Mouse (Mus musculus) layer of hippocampus, postnatal 10 days (tissue): ENCODE measurements around the gene Ttc7. TPM values are rescaled to one million over a fixed set of nuclear protein-coding genes. Genes with fewer than 3 reads are reported as not detected.

Experiments used
- DNase-seq, 2 experiments: peaks; one replicate each; pipeline ENCODE4 v3.0.0; 2021; ENCODE audit warnings: low spot score in 2 of 2
- total RNA-seq, 2 experiments: library from RNA; stranded (reverse); gene quantifications; 2 replicates each; pipeline ENCODE4 v1.2.3; 2021

Ttc7 gene
- total RNA-seq, 2 experiments from 2014 or later, result 6.4 to 7.1 TPM

DNA sequence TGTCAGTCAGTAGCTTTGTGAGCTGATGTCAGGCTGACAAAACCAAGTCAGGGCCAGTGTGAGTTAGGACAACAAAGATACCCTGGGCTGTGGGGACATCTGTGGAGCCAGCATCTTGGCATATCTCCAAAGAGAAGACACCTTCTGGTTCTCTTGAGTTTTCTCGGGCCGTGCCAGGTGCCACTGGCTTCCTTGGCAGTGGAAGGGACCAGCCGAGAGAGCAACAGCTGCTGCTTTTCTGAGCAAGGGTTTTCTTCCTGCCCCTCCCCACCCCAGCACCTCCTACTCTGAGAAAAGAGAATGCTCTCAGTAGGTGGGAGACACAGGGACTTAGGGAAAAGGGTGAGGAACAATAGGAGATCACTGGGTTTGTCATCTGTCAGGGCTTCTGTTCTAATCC, 78.4 kb downstream of the Ttc7 start:
- DNase-seq, result no peak

DNA sequence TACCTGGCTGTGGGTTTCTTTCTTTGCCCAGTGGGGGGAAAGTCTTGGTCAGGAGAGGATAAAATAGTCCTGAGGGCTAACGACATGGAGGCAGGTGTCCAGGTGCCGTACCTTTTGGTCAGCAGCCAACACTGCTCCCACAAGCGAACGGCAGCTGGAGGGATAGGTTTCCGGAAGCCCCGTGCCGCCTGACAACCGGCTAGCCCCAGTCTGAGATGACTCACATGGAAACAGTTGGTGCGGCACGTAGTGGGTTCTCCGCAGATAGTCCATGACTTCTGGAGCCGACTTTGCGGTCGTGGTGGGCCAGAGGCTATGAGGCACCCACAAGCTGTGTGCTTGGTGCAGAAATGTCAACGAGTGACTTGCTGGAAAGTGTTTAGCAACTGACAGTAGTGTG, 81.4 kb downstream of the Ttc7 start:
- DNase-seq, result no peak

DNA sequence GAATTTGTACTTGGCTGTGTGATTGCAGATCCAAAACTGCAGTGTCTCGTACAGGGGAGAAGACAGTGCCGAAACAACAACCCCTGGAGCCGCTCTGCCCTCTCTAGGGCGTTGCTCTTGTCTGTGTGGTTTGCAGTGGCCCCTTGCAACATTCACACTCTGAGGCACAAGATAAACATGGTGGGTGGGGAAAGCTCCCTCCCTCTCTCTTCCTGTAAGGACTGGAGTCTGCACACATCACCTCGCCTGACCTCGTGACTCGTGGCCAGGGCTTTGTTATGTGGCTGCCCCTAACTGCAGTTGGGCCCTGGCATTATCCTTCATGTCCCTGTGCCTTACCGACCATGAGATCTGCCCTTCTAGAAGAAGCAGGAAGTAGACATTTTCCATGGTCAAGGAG, 82.6 kb downstream of the Ttc7 start:
- no peak for DNase-seq

- no peak for DNase-seq
Observed at GRCm38 (mm10) chr17:87366520-87366919, 83.8 kb downstream of the Ttc7 start.

GRCm38 (mm10) chr17:87367228-87367627, 84.5 kb downstream of the Ttc7 start:
- no peak for DNase-seq

DNA sequence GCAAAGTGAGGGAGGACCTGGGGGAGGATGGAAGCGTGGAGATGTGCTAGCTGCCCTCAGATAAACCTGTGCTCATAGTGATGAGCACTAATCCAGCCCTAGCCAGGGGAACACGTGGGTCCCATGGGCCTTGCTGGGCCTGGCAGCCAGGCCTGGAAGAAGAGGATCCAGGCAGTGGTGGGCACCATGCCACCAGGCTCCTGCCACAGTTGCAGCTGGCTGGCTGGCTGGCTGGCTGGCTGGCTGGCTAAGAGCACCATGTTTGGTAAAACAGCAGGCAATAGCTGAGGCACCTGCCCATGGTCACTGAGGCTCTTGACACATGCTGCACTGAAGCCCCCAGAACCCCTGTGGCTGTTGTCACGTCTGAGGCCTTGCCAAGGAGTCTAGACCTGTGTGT, 85.0 kb downstream of the Ttc7 start:
- peak; percentile 73 to 79 for DNase-seq

GRCm38 (mm10) chr17:87368481-87368880, 85.8 kb downstream of the Ttc7 start:
- no peak for DNase-seq

DNA sequence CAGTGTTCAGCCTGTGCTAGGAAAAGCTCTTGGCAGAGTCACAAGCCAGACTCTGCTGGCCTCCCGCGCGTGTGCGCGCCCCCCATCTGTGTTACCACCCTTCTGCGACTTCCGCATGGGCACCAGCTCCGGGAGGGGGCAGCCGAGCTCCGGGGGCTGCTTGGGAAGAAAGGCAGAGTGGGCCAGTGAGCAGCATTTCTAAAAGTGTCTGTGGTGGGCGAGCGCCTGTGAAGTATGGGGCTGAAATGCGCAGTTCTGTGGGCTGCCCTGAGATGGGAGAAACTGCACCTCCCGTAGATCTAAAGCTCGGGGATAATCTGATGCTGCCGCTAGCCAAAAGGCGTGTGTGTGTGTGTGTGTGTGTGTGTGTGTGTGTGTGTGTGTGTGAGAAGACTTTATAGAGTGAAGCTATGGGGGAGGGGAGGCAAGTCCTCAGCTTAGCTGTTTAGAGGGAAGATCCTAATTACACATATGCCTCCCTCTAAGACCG, 86.6 kb downstream of the Ttc7 start:
- DNase-seq, result peak; percentile 43 to 67

DNA sequence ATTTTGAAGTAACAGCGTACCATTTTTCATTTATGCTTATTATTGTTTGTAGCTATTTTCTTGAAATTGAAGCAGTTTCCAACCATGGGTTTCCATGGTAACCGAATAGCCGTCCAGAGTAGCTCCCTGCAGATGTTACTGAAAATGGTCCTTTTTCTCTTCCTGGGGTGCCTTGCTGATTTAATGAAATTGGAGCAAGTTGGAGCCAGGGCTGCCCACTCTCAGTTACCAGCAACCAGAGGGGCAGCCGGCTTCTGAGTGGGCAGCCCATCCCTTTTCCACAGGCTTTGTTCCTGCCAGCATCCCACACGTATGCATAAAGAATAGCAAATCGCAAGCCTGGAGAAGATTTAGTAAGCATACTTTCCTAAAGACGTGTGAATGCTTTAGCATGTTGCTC, 89.5 kb downstream of the Ttc7 start:
- peak in 1 of 2 experiments; percentile 40 for DNase-seq

- DNase-seq, result no peak
Observed at GRCm38 (mm10) chr17:87373327-87373726, 90.6 kb downstream of the Ttc7 start.

DNA sequence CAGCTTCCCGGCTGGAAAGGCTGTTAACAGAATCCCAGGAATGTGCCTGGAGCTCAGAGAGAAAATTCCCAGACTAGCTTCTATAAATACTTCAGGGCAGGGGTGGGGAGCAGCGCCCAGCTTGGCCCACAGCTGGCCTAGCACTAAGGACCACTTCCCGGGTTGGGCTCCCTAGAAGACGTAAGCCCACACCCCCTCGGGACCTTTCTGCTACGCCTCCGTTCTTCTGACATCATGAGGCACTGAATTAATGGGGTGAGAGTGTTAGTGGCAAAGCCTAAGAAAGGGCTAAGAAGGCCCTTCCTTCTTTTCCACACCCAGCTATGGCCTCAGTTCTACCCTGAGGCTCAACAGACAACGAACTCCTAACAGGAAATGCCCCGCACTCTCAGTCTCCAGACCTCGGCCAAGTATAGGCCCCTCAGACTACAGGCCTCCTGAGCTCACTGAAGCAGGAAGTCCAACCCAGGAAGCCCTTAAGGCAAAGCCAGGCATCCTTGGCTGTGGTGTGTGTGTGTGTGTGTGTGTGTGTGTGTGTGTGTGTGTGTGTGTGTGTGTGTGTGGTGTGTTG, 93.3 kb downstream of the Ttc7 start:
- DNase-seq, result no peak

- no peak for DNase-seq
Observed at GRCm38 (mm10) chr17:87376831-87377471, 94.3 kb downstream of the Ttc7 start.

DNA sequence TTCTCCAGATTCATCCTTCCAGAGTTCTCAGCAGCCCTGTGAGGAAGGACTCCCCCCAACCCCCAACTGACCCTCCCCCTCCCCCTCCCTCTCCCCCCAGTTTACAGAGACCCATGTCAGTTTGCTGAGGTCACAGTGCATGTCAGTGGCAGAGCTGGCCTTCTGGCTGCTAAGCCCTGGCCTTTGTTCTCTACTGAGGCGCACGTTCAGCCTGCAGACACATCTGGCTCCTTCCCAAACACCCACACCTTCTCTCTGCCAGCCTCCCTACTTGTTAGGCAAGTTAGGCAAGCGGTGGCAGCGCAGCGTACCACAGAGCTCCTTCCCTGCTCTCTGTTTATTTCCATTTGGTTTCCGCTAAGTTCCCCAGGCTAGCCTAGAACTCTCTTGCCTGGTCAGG, 94.8 kb downstream of the Ttc7 start:
- DNase-seq, result peak in 1 of 2 experiments; percentile 43

GRCm38 (mm10) chr17:87378354-87379159, 95.9 kb downstream of the Ttc7 start:
- DNase-seq, result peak in 1 of 2 experiments; percentile 50

GRCm38 (mm10) chr17:87379160-87379624, 96.5 kb downstream of the Ttc7 start:
- peak in 1 of 2 experiments; percentile 40 for DNase-seq

GRCm38 (mm10) chr17:87379821-87380220, 97.1 kb downstream of the Ttc7 start:
- no peak for DNase-seq

DNA sequence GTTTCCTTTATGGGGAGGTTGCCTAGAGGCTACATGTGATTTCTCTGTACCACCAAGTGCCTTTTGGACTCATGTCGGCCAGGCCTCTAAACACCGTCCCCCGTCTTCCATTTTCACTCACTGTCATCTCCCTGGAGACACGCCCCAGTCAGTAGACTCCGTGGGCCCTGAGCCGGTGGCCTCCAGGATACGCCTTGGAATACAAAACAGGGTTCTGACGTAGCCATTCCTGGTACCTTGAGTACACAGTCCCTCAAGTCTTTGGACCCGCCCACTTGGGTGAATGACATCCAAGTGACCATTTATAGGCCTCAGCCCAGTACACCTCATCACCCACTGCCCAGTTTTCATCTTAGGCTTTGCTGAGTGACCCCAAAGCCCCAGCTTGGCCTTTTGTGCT, 98.0 kb downstream of the Ttc7 start:
- no peak for DNase-seq

- no peak for DNase-seq
Observed at GRCm38 (mm10) chr17:87385835-87386234, 103.1 kb downstream of the Ttc7 start.

- DNase-seq, result no peak
Observed at GRCm38 (mm10) chr17:87387068-87387467, 104.4 kb downstream of the Ttc7 start.

DNA sequence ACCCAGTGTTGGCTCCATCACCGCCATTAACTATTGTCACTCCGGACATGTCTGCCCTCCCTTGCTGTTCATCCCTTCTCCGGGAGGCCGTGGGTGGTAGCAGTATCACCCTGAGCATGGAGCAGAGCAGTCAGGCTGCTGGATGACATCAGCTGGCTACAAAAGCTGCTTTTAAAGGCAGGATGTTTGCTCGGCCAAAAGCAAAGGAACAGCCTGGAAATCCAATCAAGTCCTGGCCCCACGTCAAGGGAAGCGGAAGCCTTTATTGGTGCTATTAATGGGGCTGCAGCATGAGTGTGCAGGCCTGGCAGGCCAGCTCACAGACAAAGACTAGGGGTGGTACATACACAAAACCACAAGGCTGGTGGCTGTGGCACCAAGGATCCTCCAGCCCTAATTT, 108.6 kb downstream of the Ttc7 start:
- DNase-seq, result peak; percentile 69

GRCm38 (mm10) chr17:87397088-87397487, 114.4 kb downstream of the Ttc7 start:
- no peak for DNase-seq

- no peak for DNase-seq
Observed at GRCm38 (mm10) chr17:87402444-87402843, 119.8 kb downstream of the Ttc7 start.
